Mouse (Mus musculus): ENCODE data around the gene 2410002F23Rik. TPM values are rescaled to one million over a fixed set of nuclear protein-coding genes. Genes with fewer than 3 reads are reported as not detected.

The 2410002F23Rik gene
- polyA plus RNA-seq, 1 experiment, result 98.9 TPM

DNA sequence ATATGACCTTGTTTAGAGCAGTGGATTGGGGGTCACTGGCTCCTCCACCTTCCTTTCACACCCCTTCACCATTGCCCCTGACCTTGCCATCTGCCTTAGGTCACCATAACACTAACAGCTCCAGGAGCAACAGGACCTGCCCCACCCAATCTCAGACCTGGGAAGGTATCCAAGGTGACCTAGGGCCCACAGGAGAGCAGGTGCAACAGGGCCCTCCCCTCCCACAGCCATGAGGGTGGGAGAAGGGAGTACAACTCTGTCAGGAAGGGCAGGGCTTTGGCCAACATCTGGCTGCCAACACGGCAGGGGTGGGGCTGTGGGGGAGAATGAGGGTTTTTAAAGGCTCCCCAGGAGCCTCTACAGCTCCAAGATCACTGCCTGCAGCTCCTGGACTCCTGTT lies 21.4 kb upstream of the 2410002F23Rik start, which contains the start of gene Klk1:
Klk1 (plus strand) TSS at position 285 of the 400 bp plus-strand sequence.
- no peaks in the 10 kb centered on the region for H3K4me1 ChIP-seq (ENCODE audit: control insufficient read depth, insufficient read depth, insufficient read length)
- H3K36me3 ChIP-seq (ENCODE audit: control insufficient read depth, insufficient read depth, low read length), result no peaks in the 10 kb centered on the region
- no peak within 1 kb of the TSS for H3K4me3 ChIP-seq (ENCODE audit: extremely low read depth, insufficient read depth, insufficient read length)
- H3K27ac ChIP-seq (ENCODE audit: insufficient read depth, low read length), result no peak within 1 kb of the TSS
- H3K27me3 ChIP-seq (ENCODE audit: control insufficient read depth, insufficient read depth, low read length), result no peaks in the 10 kb centered on the region; the same call in 1 of the 2 replicates
- 17% methylated on average over 1 of the region's 1 CpGs for WGBS
- TF ChIP-seq CTCF (IDR thresholded peaks at IDR 0.05; ENCODE audit: extremely low read depth, insufficient read depth, insufficient read length, insufficient replicate concordance) (no peak), POLR2A (IDR thresholded peaks at IDR 0.05; ENCODE audit: low read depth, low read length) (no peak)
- no peak for DNase-seq (ENCODE audit: low read depth in 1 of 2, low spot score in 2 of 2)

DNA sequence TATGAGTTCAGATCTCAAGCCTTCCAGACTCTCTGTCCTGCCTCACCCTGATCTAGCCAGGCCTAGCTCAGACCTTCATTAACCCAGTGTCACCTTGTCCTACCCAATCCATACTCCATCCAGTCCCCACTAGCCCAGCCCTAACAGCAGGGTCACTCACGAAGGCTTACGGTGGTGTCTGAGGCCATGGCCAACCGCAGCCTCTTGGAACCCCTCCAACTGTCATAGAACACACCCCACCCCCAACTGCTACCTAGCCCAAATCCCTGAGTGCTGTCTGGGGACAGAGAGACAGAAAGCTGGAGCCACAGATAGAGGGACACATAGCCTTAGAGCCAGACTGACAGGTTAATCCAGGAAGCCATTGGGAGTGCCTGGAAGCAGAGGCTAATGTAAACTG lies 10.6 kb upstream of the 2410002F23Rik start, which contains the start of gene Gm36864:
Gm36864 (plus strand) TSS at position 269 of the 400 bp plus-strand sequence.
- Histone ChIP-seq H3K27ac (ENCODE audit: insufficient read depth, low read length) (no peak within 1 kb of the TSS), H3K4me3 (ENCODE audit: extremely low read depth, insufficient read depth, insufficient read length) (no peak within 1 kb of the TSS), H3K4me1 (ENCODE audit: control insufficient read depth, insufficient read depth, insufficient read length) (no peaks in the 10 kb centered on the region), H3K36me3 (ENCODE audit: control insufficient read depth, insufficient read depth, low read length) (no peaks in the 10 kb centered on the region), H3K27me3 (ENCODE audit: control insufficient read depth, insufficient read depth, low read length) (no peaks in the 10 kb centered on the region)
- 57% methylated on average over 3 of the region's 3 CpGs for WGBS
- TF ChIP-seq POLR2A (IDR thresholded peaks at IDR 0.05; ENCODE audit: low read depth, low read length) (no peak), CTCF (IDR thresholded peaks at IDR 0.05; ENCODE audit: extremely low read depth, insufficient read depth, insufficient read length, insufficient replicate concordance) (no peak)
- no peak for DNase-seq (ENCODE audit: low read depth in 1 of 2, low spot score in 2 of 2)

- no peak for DNase-seq (ENCODE audit: low read depth in 1 of 2, low spot score in 2 of 2)
- no peak overlapping the region for H3K27ac ChIP-seq (ENCODE audit: insufficient read depth, low read length)
Measured at GRCm38 (mm10) chr7:44239913-44240312, 6.6 kb upstream of the 2410002F23Rik start.

DNA sequence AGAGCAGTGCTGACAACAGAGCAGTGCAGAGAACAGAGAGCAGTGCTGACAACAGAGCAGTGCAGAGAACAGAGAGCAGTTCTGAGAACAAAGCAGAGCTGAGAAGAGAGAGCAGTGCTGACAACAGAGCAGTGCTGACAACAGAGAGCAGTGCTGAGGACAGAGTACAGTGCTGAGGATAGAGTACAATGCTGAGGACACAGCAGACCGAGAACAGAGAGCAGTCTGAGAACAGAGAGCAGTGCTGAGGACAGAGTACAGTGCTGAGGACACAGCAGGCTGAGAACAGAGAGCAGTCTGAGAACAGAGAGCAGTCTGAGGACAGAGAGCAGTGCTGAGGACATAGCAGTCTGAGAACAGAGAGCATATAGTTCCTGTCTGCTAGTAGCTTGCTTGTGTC lies 5.8 kb upstream of the 2410002F23Rik start:
- 67% methylated on average over 1 of the region's 1 CpGs for WGBS
- DNase-seq (ENCODE audit: low read depth in 1 of 2, low spot score in 2 of 2), result no peak
- no peaks in the 10 kb centered on the region for H3K27me3 ChIP-seq (ENCODE audit: control insufficient read depth, insufficient read depth, low read length)
- no peak overlapping the region for H3K4me3 ChIP-seq (ENCODE audit: extremely low read depth, insufficient read depth, insufficient read length)
- H3K36me3 ChIP-seq (ENCODE audit: control insufficient read depth, insufficient read depth, low read length), result no peaks in the 10 kb centered on the region
- H3K27ac ChIP-seq (ENCODE audit: insufficient read depth, low read length), result no peak overlapping the region
- TF ChIP-seq CTCF (IDR thresholded peaks at IDR 0.05; ENCODE audit: extremely low read depth, insufficient read depth, insufficient read length, insufficient replicate concordance), result no peak
- no peak for TF ChIP-seq POLR2A (IDR thresholded peaks at IDR 0.05; ENCODE audit: low read depth, low read length)
- H3K4me1 ChIP-seq (ENCODE audit: control insufficient read depth, insufficient read depth, insufficient read length), result peaks cover 6% of the 10 kb centered on the region; the same call in 1 of the 2 replicates

More at GRCm38 (mm10) chr7:44239913-44240312, 6.6 kb upstream of the 2410002F23Rik start:
- no peak overlapping the region for H3K4me3 ChIP-seq (ENCODE audit: extremely low read depth, insufficient read depth, insufficient read length)
- H3K4me1 ChIP-seq (ENCODE audit: control insufficient read depth, insufficient read depth, insufficient read length), result no peaks in the 10 kb centered on the region
- TF ChIP-seq CTCF (IDR thresholded peaks at IDR 0.05; ENCODE audit: extremely low read depth, insufficient read depth, insufficient read length, insufficient replicate concordance) (no peak), POLR2A (IDR thresholded peaks at IDR 0.05; ENCODE audit: low read depth, low read length) (no peak)
- H3K27me3 ChIP-seq (ENCODE audit: control insufficient read depth, insufficient read depth, low read length), result no peaks in the 10 kb centered on the region
- WGBS, result 49% methylated on average over 2 of the region's 2 CpGs
- no peaks in the 10 kb centered on the region for H3K36me3 ChIP-seq (ENCODE audit: control insufficient read depth, insufficient read depth, low read length)

DNA sequence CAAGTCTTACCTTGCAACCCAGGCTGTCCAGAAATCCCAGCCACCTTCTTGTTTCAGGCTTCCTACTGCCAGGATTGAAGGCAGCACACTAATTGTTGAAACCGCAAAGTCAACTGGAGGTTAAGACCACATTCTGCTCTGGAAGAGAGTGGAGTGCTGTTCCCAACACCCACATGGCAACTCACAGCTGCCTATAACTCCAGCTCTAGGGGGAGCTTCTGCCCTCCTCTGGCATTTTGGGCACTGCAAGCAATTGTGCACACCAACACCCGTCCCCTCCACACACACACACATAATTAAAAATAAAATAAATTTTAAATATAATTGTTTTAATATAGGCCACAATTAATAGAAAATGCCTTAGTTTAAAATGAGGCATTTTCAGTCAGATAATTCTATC lies 5.4 kb upstream of the 2410002F23Rik start:
- H3K27me3 ChIP-seq (ENCODE audit: control insufficient read depth, insufficient read depth, low read length), result no peaks in the 10 kb centered on the region
- H3K27ac ChIP-seq (ENCODE audit: insufficient read depth, low read length), result no peak overlapping the region
- TF ChIP-seq CTCF (IDR thresholded peaks at IDR 0.05; ENCODE audit: extremely low read depth, insufficient read depth, insufficient read length, insufficient replicate concordance) (no peak), POLR2A (IDR thresholded peaks at IDR 0.05; ENCODE audit: low read depth, low read length) (no peak)

GRCm38 (mm10) chr7:44244080-44244479 lies 2.4 kb upstream of the 2410002F23Rik start:
- 62% methylated on average over 1 of the region's 1 CpGs for WGBS
- Histone ChIP-seq H3K36me3 (ENCODE audit: control insufficient read depth, insufficient read depth, low read length) (no peaks in the 10 kb centered on the region), H3K27ac (ENCODE audit: insufficient read depth, low read length) (no peak overlapping the region), H3K4me3 (ENCODE audit: extremely low read depth, insufficient read depth, insufficient read length) (no peak overlapping the region), H3K4me1 (ENCODE audit: control insufficient read depth, insufficient read depth, insufficient read length) (peaks cover 8% of the 10 kb centered on the region; the same call in 1 of the 2 replicates), H3K27me3 (ENCODE audit: control insufficient read depth, insufficient read depth, low read length) (no peaks in the 10 kb centered on the region)
- TF ChIP-seq POLR2A (IDR thresholded peaks at IDR 0.05; ENCODE audit: low read depth, low read length) (no peak), CTCF (IDR thresholded peaks at IDR 0.05; ENCODE audit: extremely low read depth, insufficient read depth, insufficient read length, insufficient replicate concordance) (no peak)
- DNase-seq (ENCODE audit: low read depth in 1 of 2, low spot score in 2 of 2), result no peak

More for the DNA sequence above, 5.4 kb upstream of the 2410002F23Rik start:
- Histone ChIP-seq H3K36me3 (ENCODE audit: control insufficient read depth, insufficient read depth, low read length) (no peaks in the 10 kb centered on the region), H3K4me1 (ENCODE audit: control insufficient read depth, insufficient read depth, insufficient read length) (peaks cover 8% of the 10 kb centered on the region; the same call in 1 of the 2 replicates), H3K4me3 (ENCODE audit: extremely low read depth, insufficient read depth, insufficient read length) (no peak overlapping the region)
- no peak for DNase-seq (ENCODE audit: low read depth in 1 of 2, low spot score in 2 of 2)
- 79% methylated on average over 2 of the region's 2 CpGs for WGBS

DNA sequence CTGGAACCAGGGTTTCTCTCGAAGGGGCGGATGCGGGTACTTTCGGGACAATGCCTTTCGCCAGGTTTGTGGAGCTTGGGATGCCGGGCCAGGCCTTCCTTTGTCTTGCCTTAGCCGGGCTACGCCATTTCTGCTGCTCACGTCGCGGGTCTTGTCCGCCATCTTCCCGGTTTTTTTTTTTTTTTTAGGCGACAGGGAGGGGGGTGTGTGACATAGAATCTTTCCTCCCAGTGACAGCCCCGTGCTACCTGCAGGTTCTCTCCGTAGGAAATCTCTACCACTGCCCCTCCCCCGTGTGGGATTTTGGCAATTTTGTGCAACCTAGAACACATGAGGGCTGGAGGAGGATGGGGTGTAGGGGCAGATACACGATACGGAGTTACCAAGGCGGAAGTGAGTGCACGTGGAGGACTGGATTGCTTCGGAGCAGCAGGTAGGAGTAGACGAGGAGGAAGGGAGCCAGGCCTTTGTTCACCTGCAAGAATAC lies 505 bp downstream of the 2410002F23Rik start:
- 0% methylated on average over 23 of the region's 23 CpGs for WGBS
- H3K4me3 ChIP-seq (ENCODE audit: extremely low read depth, insufficient read depth, insufficient read length), result peak overlapping the region; percentile 99
- no peaks in the 10 kb centered on the region for H3K27me3 ChIP-seq (ENCODE audit: control insufficient read depth, insufficient read depth, low read length)
- TF ChIP-seq POLR2A (IDR thresholded peaks at IDR 0.05; ENCODE audit: low read depth, low read length), result no peak
- TF ChIP-seq CTCF (IDR thresholded peaks at IDR 0.05; ENCODE audit: extremely low read depth, insufficient read depth, insufficient read length, insufficient replicate concordance), result no peak
- H3K36me3 ChIP-seq (ENCODE audit: control insufficient read depth, insufficient read depth, low read length), result peaks cover 13% of the 10 kb centered on the region
- peaks cover 8% of the 10 kb centered on the region; the same call in 1 of the 2 replicates for H3K4me1 ChIP-seq (ENCODE audit: control insufficient read depth, insufficient read depth, insufficient read length)
- peak overlapping the region; percentile 89 for H3K27ac ChIP-seq (ENCODE audit: insufficient read depth, low read length)
- DNase-seq (ENCODE audit: low read depth in 1 of 2, low spot score in 2 of 2), result peak; percentile 37 to 47

Data from spleen, adult 2 months (tissue).